Mouse (Mus musculus) cerebellum, postnatal 4 days (tissue): ENCODE data around the gene Zbtb17.

ENCODE experiments used
- DNase-seq, 2 experiments: peaks; one replicate each; pipeline ENCODE4 v3.0.0; 2022; ENCODE audit warnings: low spot score in 2 of 2, mixed read lengths in 1 of 2

Gene Zbtb17

DNA sequence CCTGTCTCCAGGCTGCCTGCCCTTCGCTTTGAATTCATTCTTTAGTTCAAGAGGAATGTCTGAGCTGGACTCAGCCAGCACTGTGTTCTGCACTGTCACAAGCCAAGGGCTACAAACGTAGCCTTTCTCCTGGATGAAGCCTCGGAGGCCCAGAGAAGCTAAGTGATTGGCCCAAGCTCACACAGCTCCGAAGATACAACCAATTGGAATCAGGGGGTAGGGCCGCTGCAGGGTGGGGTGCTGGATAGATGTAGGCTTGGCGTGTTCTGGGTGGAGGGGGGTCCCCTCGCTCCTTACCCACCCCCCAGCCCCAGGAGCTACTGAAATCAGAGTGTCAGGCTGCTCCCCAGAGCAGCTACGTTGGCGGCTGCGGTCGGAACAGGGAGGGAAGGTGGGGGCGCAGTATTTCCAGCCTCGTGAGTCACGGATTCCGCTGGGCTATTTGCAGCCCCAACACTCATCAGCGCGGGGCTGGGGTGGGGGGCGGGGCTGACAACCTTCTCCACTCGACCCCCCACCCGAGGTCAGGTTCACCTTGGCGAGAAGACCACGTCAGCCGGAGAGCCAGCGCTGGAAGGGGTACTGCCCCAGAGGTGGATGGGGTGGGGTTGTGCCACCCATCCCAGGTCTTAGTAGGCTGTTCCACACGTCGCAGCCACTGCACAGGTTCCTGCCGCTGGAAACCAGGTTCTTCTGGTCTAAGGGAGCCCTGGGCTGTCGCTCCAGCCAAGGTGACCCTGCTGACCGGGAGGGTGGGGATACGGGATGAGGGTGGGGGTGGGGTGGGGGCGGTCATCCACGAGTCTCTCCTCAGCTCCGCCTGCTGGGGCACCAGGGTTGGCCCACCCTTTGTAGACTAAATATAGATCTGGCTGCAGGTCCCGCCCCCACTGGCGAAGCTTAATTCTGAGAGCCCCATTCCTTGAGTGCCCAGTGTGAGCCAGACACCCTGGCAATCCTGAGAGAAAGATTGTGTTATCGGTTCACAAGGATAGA is 18.7 kb upstream of the Zbtb17 start:
- DNase-seq, result no peak

DNA sequence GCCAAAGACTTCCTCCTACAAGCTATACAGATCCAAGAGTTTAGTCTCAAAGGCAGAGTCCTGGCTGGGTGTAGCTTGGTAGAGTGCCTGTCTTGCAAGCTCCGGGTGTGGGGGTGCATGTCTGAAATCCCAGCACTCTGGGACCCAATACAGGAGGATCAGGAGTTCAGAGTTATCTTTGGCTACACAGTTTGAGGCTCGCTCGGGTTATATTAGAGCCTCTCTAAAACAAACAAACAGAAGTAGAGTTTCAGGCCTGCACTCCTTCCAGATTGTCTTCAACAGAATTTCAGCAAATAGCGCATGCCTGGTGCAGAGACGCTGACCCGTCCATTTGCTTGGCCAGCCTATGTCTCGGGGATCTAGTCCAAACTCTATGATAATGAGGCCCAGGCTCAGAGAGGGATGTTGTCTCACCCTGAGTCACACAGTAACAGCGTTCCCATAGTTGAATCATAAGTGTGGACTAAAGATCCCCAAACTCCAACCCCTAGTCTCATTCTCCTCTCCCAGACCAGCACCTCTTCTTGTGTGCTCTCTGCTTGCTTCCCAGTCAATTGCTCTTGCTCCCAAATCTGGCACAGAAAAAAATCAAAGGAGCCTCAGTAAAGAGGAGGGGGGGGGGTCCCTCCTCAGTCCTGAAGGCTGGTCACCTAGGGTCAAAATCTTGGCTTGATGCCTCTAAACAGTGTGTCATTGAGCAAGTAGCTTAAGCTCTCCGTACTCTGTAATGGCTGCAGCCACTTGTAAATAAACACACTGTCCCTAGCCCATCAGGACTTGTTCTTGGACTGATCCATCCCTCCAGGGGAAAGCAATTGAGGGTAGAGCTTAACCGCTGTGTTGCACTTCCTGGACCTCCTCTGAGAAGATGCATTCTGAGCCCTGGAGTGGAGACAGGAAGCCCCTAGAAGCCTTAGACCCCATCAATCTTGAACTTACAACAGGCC is 17.4 kb upstream of the Zbtb17 start:
- no peak for DNase-seq

DNA sequence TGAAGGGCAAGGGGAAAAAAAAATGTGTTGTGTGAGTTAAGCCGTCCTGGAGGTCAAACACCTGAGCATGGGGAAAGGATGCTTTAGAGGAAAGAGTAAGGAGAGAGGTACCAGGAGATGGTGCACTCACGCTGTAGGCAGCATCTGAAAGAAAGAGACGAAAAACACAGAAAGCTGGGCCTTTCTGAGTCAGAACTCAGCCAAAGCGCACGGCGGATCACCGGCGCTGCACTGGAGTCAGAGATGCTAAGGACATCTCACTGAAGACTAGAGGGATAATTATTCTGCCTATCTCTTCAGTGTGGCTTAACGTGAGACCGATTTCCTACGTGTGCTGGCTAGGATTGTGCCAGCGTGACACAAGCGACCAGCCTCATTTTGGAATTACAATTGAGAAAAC is 16.5 kb upstream of the Zbtb17 start:
- no peak for DNase-seq

DNA sequence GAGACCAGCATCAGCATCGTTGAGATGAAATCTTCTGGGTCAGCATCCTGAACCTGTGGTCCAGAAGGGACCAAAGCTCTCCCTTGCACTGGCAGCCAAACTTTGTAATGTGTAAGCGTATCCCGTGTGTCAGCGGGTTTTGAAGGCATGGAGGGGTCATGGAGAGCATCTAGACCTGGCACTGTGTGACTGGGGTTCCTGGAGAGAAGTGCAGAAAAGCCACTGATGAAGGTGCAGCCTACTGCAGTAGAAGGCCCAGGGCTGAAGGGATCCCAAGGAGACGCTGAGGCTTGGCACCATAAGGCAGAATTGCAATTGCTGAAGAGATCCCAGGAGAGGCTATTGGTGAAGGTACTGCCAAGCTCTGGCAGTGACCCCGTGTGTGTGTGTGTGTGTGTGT is 15.1 kb upstream of the Zbtb17 start:
- no peak for DNase-seq

DNA sequence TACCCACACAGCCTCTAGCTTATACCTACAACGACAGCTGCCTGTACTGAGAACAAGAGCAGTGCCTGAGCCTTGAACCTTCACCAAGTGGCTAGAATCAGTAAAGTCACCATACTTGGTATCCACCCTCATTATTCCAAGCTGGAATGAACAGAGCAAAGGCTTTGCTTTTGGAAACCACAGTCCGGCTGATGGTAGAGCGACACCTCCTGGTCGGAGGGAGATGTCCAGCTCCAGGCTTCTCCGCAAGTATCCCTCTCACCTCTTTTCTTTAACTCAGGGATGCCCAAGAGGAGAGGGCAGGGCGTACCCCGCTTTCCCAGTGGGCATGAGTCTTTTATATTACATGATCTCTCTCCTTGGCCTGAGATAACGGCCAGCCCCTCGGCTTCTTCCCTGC is 14.6 kb upstream of the Zbtb17 start:
- DNase-seq, result peak in 1 of 2 experiments; percentile 36

DNA sequence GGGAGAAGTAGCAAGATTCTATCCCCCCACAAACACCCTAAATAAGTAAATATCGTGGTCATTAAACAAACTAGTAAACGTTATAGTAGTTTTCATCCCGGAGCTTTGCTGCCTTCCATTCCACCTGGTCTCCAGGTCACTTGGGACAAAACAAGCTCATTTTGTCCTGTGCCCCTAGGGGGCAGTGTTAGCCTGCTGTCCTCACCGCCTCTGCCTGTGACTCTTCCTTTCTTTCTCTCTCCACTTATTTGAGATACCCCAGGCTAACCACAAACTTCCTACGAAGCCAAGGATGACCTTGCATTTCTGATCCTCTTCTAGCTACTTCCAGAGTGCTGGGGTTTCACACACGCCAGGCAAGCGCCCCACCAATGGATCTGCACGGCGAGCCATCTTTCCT is 13.5 kb upstream of the Zbtb17 start:
- DNase-seq, result peak in 1 of 2 experiments; percentile 64

DNA sequence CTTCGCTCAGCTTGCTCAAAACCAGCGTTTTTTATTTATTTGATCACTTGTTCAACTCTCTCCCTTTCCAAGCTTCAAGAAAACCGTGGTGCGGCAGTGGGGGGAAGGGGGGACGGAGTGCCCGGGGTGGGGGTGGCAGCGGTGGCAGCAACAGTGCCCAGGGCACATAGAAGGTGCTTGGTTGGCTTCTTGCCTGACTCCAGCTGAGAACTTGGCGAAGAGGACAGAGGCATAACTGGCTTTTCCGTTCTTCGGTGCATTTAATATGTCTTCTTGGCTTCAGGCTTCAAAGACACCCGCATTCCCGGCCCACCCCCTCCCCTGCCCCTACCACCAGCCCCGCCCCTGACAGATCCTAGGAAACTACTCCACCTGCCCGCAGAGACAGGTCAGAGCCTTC is 11.8 kb upstream of the Zbtb17 start:
- DNase-seq, result peak in 1 of 2 experiments; percentile 40

DNA sequence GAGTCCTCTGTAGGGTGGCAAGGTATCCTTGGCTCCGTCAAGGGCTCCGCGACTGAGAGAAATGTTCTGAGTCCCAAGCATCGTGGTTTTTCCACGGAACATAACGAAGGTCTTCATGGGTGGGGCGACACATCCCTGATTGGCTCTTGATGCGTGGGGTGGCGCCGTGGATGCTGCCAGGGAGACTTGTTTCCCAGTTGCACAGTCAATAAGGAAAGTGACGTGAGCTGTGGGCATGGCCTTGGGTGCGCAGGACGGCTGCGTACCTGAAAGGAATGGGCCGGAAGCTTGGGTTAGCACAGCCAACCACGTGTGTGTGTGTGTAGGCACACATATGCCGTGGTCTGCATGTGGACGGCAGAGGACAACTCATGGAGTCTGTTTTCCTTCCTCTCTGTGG is 11.3 kb upstream of the Zbtb17 start:
- DNase-seq, result no peak

DNA sequence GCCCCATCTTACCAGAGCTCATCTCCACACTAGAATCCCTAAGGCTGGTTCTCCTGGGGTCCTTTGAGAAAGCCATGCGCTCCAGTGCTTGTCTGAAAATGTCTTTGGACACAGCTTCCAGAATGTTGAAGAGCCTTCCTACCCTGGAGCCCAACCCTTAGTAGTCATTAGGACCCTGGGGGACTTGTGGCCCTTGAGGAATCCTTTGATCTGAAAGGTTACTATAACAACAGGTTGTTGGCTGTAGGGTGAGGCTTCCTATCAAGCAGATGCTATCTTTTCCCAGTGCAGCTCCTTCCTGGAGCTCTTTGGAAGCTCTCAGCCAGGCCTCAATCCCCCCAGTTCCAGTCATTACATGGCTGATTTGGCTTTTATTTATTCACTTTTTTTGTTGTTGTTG is 8.5 kb upstream of the Zbtb17 start, which contains the start of gene Srarp:
TSS of gene Srarp (minus strand) at position 132 of the 400 bp plus-strand sequence.
- DNase-seq, result no peak

DNA sequence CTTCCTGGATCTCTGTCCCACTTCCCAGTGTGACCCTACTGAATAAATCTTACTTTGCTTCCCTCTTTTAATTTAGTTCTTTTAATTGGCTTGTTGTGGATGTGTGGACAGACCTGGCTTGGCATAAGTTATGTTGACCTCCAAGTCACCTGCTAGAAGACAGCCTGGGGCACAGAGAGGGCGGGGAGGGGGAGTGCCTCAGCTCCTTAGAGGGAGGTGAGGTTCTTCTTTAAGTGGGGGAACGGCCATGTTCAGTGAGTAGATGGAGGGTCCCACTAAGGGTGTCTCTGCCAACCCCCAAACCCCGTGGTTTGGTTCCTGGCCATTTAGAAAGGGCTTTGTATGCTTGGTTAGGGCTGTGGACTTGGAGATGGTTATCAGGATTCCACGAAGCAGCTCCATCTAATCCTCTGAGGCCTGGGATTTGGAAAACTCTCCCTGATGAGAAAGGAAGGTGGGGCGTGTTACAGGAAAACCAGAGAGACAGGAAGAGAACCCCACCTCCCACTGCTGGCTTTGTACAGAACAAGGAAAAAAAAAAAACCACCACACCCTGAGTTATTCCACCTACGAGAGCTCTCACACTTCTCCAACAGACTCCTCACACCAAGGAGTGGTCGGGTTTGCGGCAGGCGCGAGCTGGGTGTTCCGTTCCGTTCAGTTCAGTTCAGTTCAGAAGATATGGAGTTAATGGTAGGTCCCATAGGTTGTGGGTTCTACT is 5.2 kb upstream of the Zbtb17 start:
- DNase-seq, result no peak

DNA sequence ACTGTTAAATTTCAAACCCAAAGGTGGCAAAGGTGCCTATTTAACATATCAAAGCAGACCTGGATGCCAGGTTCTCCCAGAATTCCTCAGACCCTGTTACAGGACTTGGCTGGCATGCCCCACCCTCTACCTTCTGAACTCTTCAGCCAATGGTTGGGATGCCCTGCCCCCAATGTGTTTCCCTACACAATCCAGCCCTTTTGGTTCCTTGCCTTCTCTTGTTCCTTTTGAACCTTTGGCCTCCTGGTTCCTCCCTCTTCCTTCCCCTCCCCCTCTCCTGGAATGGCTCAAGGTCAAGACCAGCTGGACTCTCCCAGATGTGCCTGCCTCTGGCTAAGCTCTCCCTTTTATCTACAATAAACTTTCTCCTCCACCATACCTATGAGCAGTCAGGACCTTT is 3.6 kb upstream of the Zbtb17 start:
- no peak for DNase-seq

DNA sequence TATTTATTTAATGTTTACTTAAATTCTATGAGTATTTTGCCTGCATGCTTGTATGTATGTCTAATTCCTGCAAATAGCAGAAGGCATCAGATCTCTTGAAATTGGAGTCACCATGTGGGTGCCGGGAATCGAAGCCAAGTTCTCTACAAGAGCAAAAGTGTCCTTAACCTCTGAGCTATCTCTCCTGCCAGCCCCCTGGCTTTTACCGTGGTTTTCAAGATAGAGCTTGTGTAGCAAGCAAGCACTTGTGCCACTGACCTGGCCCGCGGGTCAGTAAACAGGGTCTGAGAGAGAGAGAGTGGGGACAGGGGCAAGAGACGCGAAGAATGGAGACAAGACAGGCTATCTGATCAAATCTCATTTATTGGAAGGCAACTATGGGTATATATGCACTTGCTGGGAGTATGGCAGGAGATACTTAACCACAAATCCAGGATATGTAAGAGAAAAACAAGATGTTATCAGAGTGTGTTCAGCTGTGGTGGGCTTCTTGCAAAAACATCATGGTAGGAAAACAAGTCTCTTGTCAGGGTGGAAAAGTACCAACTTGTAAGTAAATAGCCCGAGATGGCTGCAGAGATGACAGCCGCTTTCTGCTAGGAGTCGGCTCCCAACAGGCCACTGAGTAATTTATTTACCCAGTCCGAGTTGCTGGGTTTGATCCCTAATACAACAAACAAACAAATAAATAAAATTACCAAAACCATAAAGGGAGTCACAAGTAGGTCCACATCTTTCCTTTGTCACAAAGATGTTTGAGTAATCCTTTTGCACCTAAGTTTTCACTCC is 619 bp upstream of the Zbtb17 start:
- no peak for DNase-seq

DNA sequence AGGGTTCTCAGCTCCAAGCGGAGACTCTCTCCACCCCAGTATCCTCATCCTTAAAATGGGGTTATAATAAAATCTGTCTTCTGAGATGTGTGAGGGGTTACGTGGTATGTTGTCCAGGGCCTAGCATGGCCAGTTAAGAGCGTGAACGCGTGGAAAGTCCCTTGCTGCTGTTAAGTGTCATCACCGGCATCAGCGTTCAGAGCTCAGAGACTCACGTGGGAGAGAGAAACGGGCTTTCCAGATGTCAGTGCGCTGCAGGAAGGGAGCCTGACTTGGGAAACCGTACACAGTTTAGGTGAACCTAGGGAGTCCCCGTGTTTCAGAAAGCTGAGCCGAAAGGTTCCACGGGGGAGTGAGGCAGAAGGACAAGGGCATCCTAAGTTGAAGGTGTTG is 870 bp downstream of the Zbtb17 start:
- no peak for DNase-seq

DNA sequence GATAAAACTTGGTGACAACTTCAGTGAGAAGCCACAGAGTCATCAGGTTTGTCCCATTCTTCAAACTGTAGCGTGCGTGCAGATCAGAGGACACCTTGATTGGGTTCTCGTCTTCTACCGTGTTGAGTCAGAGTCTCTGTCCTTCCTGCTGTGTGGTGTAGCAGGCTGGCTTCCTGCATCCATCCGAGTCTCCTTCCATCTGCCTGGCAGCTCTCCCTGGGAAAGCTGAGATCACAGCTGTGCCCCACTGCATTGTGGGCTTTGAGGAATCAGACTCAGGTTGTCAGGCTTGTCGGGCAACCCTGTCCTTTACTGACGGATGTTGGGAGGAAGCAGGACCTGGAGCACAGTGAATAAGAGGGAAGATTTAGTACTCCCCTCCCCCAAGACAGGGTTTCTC is 1.8 kb downstream of the Zbtb17 start:
- DNase-seq, result no peak

DNA sequence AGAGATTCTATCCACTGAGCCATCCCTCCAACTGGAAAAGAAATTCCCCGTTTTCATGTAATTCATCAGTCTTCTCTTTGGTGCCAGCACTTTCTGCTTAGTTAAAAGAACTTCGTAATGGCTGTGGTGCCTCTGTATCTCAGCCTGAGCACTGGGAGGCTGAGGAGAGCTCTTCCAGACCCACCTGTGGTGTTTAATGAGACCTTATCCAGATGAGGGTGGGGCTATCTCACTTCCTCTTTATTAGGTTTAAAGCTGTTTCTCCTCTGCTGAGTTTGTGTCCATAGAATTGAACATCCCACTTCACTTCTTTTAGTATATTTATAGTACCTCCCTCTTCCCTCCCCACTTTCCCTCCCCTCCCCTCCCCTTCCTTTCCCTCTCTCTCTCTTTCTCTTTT is 6.8 kb downstream of the Zbtb17 start:
- no peak for DNase-seq

DNA sequence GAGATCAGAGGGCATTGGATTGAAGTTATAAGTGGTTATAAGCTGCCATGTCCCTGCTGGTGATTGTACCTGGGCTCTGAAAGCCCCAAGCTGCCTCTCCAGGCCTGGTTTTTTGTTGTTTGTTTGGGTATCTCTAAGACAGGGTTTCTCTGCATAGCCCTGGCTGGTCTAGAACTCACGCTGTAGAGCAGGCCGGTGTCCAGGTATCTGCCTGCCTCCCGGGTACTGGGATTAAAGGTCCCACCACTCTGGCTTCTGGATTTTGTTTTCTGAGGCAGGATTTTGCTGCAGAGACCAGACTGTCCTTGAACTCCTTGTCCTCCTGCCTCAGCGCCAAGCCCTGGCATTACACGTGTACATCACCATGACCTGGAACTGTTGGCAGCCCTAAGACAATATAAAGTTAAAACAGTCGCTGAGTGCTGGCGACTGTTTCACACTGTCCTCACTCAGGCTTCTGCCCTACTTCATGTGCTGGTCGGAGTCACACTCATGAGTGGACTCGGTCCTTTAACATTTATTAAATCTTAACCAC is 7.5 kb downstream of the Zbtb17 start:
- DNase-seq, result no peak

DNA sequence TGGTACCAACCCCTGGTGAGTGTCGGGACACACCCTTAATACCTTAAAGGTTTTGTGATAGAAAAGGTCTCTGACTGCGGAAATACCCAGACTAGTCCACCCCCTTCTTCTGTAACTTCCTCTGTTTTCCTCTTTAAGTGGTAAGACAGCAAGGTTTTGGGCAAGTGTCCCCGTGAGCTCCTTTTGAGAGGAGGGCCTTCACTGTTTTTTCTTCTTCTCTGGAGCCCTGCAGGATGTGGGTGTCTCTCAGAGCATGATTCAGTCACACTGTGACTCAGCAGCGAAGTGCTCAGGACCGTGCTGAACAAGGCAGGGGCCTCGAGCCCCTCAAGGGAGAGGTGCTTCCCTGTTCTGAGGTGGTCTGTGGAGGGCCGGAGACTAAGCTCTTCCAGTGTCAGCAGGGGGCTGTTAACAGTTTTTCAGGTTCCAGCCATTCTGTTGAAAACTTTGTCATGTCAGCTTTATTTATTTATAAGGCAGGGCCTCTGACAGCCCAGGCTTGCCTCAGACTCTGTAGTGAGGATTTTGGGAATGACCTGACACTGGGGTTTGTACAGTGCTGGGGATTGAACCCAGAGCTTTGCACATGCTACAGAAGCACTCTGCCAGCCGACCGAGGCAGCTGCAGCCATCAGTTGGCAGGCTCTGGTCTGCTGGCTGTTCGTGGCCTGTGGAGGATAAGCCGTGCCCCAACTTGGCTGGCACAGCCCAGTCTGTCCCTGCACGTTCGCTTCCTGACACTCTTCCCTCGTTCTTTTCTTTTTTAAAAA is 10.3 kb downstream of the Zbtb17 start:
- no peak for DNase-seq

DNA sequence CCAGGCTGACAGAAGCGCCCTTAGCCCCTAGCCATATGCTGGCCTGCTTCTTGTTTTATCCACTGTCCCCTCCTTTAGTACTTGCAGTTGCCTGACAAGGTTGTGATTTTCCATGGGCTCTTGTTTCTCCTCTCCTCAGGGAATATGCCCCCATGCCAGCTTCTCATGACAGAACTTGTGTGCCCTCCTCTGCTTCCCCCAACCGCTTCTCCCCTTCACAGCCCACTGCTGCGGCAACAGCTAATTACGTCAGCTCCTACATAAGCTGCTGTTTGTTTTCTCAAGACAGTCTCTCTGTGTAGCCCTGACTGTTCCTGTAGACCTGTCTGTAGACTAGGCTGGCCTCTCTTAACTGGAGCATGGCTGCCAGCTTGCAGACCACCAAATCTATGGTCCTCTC is 11.1 kb downstream of the Zbtb17 start:
- DNase-seq, result no peak

DNA sequence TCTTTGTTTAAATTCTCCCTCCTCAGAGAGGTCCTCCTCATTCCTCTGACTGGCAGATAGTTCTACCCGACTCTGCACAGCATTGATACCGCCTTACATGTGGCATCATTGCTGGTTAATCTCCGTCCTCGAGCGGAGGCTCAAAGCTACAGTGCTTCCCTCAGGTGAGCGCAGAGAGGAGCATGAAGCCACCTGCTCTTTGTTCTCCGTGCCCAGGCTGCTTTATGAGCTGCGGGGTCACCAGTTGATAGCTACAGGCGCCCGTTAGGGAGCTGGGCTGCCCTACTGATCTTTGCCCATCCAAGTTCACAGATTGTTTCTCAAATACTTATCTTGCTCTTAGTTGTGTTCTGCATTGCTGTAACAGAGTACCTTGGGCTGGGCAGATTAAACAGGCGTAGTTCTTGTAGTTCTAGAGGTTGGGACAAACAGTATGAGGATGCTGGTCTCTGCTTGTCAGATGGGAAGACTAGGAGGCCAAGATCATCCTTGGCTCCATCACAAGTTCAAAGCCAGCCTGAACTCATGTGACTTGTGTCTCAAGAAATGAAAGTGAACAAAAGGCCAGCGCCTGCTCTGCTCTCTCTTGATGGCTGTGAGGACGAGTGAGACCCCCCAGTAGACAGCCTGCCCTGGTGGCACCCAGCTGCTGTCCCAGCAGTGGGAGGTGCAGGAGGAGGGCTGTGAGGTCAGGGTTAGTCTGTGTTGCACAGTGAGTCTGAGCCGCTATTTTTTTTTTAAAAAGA is 11.9 kb downstream of the Zbtb17 start:
- DNase-seq, result no peak
